Mouse (Mus musculus) liver, embryonic 16.5 days (tissue): ENCODE results near the gene Lrch1. TPM values are rescaled to one million over a fixed set of nuclear protein-coding genes. Genes with fewer than 3 reads are reported as not detected.

Experiments
- ATAC-seq: fragments of 200-750 bp; cut with Nextera tagmentation; 2 replicates; pipeline ENCODE4 v1.8.0; 2017; ENCODE audit warnings: low read depth, mild to moderate bottlenecking, moderate number of reproducible peaks, moderate library complexity
- H3K27ac ChIP-seq: fragments of 300-500 bp; sonication (generic); 2 replicates; pipeline ENCODE4 v1.5.1; 2014; ENCODE audit warnings: mild to moderate bottlenecking, low read length
- H3K27me3 ChIP-seq: fragments of 300-500 bp; sonication (generic); 2 replicates; pipeline ENCODE4 v1.6.1; 2014; ENCODE audit warnings: low read depth, low read length, mixed read lengths; ENCODE audit not compliant: control insufficient read depth, insufficient read depth
- H3K36me3 ChIP-seq: fragments of 300-500 bp; sonication (generic); 2 replicates; pipeline ENCODE4 v1.6.1; 2014; ENCODE audit warnings: mild to moderate bottlenecking; ENCODE audit not compliant: control insufficient read depth, insufficient read depth
- H3K4me1 ChIP-seq: fragments of 300-500 bp; sonication (generic); 2 replicates; pipeline ENCODE4 v1.6.1; 2014; ENCODE audit warnings: low read depth, low read length, mixed read lengths; ENCODE audit not compliant: control insufficient read depth
- H3K4me2 ChIP-seq: fragments of 300-500 bp; sonication (generic); 2 replicates; pipeline ENCODE4 v1.6.1; 2014; ENCODE audit warnings: low read depth, low read length, mixed read lengths
- H3K4me3 ChIP-seq: fragments of 300-500 bp; sonication (generic); 2 replicates; pipeline ENCODE4 v1.5.1; 2014; ENCODE audit warnings: low read depth, mild to moderate bottlenecking, low read length
- H3K9ac ChIP-seq: fragments of 300-500 bp; sonication (generic); 2 replicates; pipeline ENCODE4 v1.6.1; 2014; ENCODE audit warnings: low read depth, low read length
- H3K9me3 ChIP-seq: fragments of 300-500 bp; sonication (generic); replicated peaks from 2 replicates; pipeline ENCODE4 v1.6.1; 2016; ENCODE audit warnings: low read length; ENCODE audit not compliant: control insufficient read depth
- WGBS: fragments of 180-500 bp; shearing (Covaris S2); extraction: QIAGEN DNeasy Blood & Tissue Kit; methylation state at CpG from one replicate; pipeline ENCODE4 v1.1.7; 2014; ENCODE audit not compliant: insufficient replicate concordance; 5-methylcytosine and 5-hydroxymethylcytosine counted together
- polyA plus RNA-seq: library from polyadenylated mRNA; unstranded; fragments of >200 nt; fragmentation: Nextera tagmentation; extraction: Ambion mirVana; gene quantifications from 2 replicates; pipeline ENCODE4 v1.2.1, GENCODE M21; 2015

Lrch1 gene
- polyA plus RNA-seq: 4.1 and 4.5 TPM in 2 replicates

DNA sequence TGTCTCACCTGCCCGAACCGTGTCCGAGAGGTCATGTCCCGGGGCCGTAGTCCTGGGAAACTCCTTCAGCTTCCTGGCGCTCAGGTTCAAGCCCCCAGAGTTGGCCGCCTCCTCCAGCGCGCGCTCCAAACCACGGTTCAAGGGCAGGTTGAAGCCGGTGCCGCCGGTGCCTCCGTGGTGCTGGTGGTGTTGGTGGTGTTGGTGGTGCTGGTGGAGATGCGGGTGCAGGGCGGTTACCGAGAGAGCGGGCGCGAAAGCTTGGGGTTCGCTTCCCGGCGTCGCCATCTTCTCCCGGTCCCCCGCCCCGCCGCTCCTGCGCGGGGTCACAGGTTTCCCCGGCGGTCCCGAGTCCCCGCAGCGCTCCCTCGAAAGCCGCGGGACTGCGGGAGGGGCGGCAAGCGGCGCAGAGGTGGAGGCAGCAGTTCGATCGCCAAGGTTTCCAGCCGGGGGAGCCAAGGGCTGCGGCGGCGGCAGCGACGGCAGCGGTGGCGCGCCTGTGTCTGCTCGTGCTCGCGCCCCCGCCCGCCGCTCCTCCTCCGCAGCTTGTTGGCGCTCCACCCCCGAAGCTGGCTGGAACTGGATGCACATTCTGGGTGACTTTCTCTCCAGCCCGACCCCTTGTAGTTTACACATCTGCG lies at the start of gene Lrch1:
Lrch1 (minus strand) TSS at position 501 of the 638 bp plus-strand sequence.
- WGBS: under 1% methylated on average over 65 of the region's 65 CpGs
- Histone ChIP-seq H3K4me2 (peak within 1 kb of the TSS; percentile 89), H3K27ac (peak within 1 kb of the TSS; percentile 83), H3K27me3 (no peaks in the 10 kb centered on the region), H3K4me1 (peaks cover 29% of the 10 kb centered on the region), H3K4me3 (peak within 1 kb of the TSS; percentile 87), H3K9ac (peak within 1 kb of the TSS; percentile 85), H3K9me3 (no peaks in the 10 kb centered on the region), H3K36me3 (no peaks in the 10 kb centered on the region)
- peak; percentile 76 for ATAC-seq

DNA sequence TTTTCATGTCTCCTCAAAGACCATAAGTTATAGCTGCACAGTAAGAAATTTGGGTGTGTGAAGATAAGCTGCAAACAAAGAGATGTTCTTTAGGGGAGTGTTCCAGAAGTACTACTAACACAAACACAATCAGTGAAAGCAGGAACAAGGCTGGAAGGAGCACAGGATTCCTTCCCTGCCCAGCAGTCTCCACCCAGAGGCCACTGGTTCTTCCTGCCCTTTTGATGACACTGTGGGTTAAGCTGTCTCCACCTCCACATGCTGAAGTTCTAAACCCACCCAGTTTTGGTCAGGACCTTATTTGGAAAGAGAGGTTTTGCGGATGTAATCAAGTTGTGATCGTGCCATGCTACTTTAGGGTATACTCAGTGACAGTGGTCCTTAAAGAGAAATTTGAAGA lies 49.4 kb upstream of the Lrch1 start:
- Histone ChIP-seq H3K27ac (no peak overlapping the region), H3K4me3 (no peak overlapping the region), H3K27me3 (no peaks in the 10 kb centered on the region), H3K9ac (no peak overlapping the region), H3K4me2 (no peak overlapping the region), H3K9me3 (no peaks in the 10 kb centered on the region), H3K4me1 (no peaks in the 10 kb centered on the region; the same call in 1 of the 2 replicates), H3K36me3 (no peaks in the 10 kb centered on the region)
- WGBS: 70% methylated on average over 2 of the region's 2 CpGs
- no peak for ATAC-seq

DNA sequence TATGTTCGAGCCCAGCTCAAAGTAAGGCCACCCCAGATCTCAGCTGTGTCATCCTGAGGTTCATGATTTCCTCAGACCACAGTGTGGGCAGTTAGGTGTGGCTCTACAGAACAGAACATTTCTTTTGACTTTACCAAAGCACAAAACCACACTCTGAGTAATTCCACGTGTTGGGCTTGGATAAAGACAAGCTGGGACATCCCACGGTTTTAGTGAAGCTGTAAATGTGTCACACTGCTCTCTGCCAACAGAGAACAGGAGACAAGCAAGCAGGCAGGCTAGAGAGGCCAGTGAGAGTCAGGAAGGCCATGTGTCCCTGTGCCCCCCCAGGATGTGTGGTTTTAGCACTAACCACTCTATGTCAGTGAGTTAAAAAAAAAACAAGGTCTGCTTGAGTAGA lies 48.9 kb upstream of the Lrch1 start:
- Histone ChIP-seq H3K4me2 (no peak overlapping the region), H3K4me1 (no peaks in the 10 kb centered on the region; the same call in 1 of the 2 replicates), H3K36me3 (no peaks in the 10 kb centered on the region), H3K27ac (no peak overlapping the region), H3K4me3 (no peak overlapping the region), H3K9ac (no peak overlapping the region), H3K9me3 (no peaks in the 10 kb centered on the region), H3K27me3 (no peaks in the 10 kb centered on the region)
- ATAC-seq: no peak
- 19% methylated on average over 3 of the region's 3 CpGs for WGBS

DNA sequence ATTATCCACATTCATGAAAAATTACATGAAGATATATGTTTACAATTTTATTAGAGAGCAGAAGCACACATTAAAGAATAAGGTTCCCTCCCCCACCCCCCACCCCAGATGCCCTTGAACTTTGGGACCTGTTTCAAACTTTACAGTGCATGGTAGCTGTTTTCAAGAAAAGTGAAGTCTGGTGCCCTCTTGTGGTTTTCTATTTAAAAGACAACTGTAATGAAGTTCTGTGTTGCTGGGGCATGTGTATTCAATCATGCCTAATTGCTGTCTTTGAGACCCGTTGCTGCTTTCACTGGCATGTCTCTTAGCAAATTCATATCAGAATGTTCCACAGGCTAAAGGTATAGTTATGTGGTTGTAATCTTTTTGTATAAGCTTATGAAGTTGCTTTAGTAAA lies 42.8 kb upstream of the Lrch1 start:
- no peak overlapping the region for H3K9ac ChIP-seq
- H3K4me3 ChIP-seq: no peak overlapping the region
- H3K27ac ChIP-seq: no peak overlapping the region
- H3K4me2 ChIP-seq: no peak overlapping the region
- no peaks in the 10 kb centered on the region for H3K36me3 ChIP-seq
- 4% methylated on average over 1 of the region's 1 CpGs for WGBS
- H3K27me3 ChIP-seq: no peaks in the 10 kb centered on the region
- H3K4me1 ChIP-seq: peaks cover 3% of the 10 kb centered on the region
- no peaks in the 10 kb centered on the region for H3K9me3 ChIP-seq
- ATAC-seq: peak; percentile 41; the same call in 1 of the 2 replicates

DNA sequence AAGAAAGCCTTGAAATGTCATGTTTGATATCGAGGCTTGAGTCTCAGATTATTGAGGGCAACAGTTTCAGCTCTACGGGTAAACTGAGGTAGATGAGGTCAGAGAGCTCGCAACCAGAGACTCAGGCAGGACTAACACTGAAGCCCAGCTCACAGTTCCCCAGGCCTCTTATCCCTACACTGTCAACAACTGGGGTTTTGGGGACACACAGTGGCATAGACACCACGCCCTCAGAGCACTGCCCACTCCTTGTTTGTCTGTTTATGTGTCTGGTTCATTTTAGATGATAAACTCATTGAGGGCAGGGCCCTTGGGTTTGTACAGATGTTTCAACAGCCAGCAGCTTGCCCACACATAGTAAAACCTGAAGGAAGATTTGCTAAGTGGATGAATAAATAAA lies 42.2 kb upstream of the Lrch1 start:
- ATAC-seq: peak; percentile 55
- Histone ChIP-seq H3K4me3 (no peak overlapping the region), H3K36me3 (no peaks in the 10 kb centered on the region), H3K27me3 (no peaks in the 10 kb centered on the region), H3K27ac (no peak overlapping the region), H3K4me2 (no peak overlapping the region), H3K9ac (no peak overlapping the region), H3K4me1 (peaks cover 3% of the 10 kb centered on the region), H3K9me3 (no peaks in the 10 kb centered on the region)
- 63% methylated on average over 4 of the region's 4 CpGs for WGBS

DNA sequence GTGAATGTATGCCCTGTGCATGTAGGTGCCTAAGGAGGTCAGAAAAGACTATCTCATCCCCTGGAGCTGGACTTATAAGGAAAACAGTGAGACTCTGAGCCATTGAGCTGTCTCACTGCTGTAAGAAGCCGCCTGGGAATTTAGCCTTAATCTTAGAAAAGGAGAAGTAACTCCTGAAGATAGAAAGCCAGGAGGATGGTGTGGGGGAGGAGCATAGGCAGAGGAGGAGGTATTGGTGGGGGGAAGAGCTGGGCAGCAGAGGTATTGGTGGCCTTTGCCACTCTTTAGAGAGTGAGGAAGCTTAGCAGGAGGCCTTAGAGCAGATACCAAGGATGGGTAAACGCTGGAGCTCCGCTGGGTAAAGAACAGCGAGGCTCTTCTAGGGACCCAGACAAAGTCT lies 41.6 kb upstream of the Lrch1 start:
- Histone ChIP-seq H3K4me1 (peaks cover 3% of the 10 kb centered on the region), H3K27ac (no peak overlapping the region), H3K9ac (no peak overlapping the region), H3K36me3 (no peaks in the 10 kb centered on the region), H3K4me2 (no peak overlapping the region), H3K27me3 (no peaks in the 10 kb centered on the region), H3K9me3 (no peaks in the 10 kb centered on the region), H3K4me3 (no peak overlapping the region)
- 25% methylated on average over 4 of the region's 4 CpGs for WGBS
- no peak for ATAC-seq

DNA sequence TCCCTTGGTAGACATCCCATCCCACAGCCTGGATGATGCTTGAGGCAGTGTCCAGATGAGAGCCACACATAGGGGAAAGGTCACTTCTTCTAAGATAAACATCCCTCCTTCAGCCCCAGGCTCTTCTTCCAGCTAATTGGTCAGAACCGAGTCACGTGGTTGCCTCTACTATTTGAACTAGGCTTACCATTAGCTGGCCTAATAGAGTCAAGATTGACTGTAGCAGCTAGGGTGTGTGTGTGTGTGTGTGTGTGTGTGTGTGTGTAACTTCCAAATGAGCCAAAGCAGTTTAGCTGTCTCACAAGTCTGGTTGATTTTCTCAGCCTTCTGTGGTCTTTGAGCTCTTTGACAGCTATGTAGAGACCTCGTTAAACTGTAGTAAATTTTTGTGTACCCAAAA lies 38.9 kb upstream of the Lrch1 start:
- Histone ChIP-seq H3K27me3 (no peaks in the 10 kb centered on the region), H3K4me1 (peaks cover 3% of the 10 kb centered on the region), H3K27ac (no peak overlapping the region), H3K9me3 (no peaks in the 10 kb centered on the region), H3K9ac (no peak overlapping the region), H3K4me3 (no peak overlapping the region), H3K4me2 (no peak overlapping the region), H3K36me3 (no peaks in the 10 kb centered on the region)
- 52% methylated on average over 3 of the region's 3 CpGs for WGBS
- no peak for ATAC-seq

DNA sequence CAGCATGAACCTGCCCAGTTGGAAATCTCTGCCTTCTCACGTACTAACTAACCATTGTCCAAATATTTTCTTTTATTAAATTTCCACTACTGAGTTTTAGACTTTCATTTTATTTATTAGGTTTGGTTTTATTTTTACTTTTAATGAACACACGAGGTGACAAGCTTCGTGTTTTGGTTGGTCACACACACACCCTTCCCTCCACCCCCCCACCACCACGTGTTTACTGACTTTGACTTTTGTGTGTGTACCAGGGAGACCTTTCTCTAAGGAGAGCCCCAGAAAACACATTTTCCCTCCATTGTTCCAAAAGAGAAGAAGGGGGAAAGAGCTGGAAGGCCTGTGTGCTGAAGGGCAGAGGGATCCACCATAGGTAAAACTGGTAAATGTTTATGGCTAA lies 38.0 kb upstream of the Lrch1 start:
- WGBS: 49% methylated on average over 4 of the region's 4 CpGs
- H3K4me2 ChIP-seq: no peak overlapping the region
- no peak overlapping the region for H3K9ac ChIP-seq
- peaks cover 3% of the 10 kb centered on the region for H3K4me1 ChIP-seq
- no peaks in the 10 kb centered on the region for H3K27me3 ChIP-seq
- H3K27ac ChIP-seq: no peak overlapping the region
- no peak for ATAC-seq
- H3K36me3 ChIP-seq: no peaks in the 10 kb centered on the region
- no peak overlapping the region for H3K4me3 ChIP-seq
- H3K9me3 ChIP-seq: no peaks in the 10 kb centered on the region

DNA sequence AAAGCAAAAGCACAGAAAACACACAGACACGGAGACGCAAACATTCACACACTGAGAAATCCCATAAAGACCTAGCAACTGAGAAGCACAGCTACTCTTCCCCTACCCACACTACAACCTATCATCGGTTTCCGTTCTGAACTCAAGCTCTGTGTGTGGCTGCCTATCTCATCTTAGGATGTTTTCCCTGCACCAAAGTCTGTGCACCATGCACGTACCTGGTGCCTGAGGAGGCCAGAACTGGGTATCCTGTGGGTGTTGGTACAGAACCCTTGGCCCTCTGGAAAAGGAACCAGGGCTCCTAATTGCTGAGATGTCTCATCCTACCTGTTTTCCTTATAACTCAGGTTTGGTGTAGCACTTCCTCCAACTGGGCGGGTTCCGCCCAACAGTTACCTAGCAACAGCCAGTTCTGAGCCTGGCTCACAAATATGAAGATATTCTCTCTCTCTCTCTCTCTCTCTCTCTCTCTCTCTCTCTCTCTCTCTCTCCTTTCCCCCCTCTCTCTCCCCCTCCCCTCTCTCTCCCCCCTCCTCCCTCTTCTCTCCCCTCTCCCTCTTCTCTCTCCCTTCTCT lies 37.2 kb upstream of the Lrch1 start:
- Histone ChIP-seq H3K27ac (no peak overlapping the region), H3K9ac (no peak overlapping the region), H3K4me3 (no peak overlapping the region)

More for the DNA sequence above, 37.2 kb upstream of the Lrch1 start:
- no peak for ATAC-seq
- Histone ChIP-seq H3K4me1 (peaks cover 3% of the 10 kb centered on the region), H3K4me2 (no peak overlapping the region), H3K9me3 (no peaks in the 10 kb centered on the region), H3K27me3 (no peaks in the 10 kb centered on the region), H3K36me3 (no peaks in the 10 kb centered on the region)
- WGBS: 52% methylated on average over 7 of the region's 7 CpGs
